Mouse (Mus musculus): ENCODE results near the gene Ccdc47.

The Ccdc47 gene

GRCm38 (mm10) chr11:106198277-106198676 lies 17.9 kb downstream of the Ccdc47 start:
- no peak for DNase-seq (ENCODE audit: low spot score in 2 of 2)

- DNase-seq (ENCODE audit: low spot score in 2 of 2): no peak
Measured at GRCm38 (mm10) chr11:106195341-106195740, 20.8 kb downstream of the Ccdc47 start.

DNA sequence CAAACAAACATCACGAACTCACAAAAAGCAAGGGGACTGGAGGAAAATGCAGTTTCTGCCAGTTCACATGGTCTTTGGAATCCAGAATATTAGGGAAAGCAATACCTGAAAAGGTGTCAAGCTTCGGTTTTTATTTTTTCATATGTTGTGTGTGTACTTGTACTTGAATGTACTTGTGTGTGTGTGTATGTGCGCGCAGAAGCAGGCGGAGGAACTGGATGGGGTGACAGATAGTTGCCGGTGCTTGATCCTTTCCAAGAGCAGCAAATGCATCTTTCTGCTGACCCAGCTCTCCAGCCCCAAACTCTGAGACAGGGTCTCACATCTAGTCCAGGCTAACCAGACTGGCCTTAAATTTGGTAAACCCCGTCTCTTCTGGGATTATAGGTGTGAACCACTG lies 21.3 kb downstream of the Ccdc47 start:
- DNase-seq (ENCODE audit: low spot score in 2 of 2): no peak

DNA sequence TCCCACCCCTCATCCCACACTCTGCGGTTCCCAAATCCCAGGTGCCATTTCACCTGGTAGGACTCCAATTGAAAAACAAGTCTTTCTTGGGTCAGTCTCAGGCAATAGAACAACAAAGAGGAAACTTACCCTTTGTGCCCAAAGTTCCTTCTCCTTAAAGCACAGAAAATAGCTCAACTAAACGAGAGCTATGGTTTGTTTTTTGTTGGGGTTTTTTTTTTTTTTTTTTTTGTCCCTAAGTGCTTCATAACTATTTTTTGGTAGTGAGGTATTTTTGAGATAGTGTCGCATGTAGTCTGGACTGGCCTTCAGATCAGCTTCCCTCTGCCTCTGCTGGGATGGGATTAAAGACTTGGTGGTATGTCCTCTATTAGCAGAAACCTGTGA lies 22.0 kb downstream of the Ccdc47 start:
- no peak for DNase-seq (ENCODE audit: low spot score in 2 of 2)

DNA sequence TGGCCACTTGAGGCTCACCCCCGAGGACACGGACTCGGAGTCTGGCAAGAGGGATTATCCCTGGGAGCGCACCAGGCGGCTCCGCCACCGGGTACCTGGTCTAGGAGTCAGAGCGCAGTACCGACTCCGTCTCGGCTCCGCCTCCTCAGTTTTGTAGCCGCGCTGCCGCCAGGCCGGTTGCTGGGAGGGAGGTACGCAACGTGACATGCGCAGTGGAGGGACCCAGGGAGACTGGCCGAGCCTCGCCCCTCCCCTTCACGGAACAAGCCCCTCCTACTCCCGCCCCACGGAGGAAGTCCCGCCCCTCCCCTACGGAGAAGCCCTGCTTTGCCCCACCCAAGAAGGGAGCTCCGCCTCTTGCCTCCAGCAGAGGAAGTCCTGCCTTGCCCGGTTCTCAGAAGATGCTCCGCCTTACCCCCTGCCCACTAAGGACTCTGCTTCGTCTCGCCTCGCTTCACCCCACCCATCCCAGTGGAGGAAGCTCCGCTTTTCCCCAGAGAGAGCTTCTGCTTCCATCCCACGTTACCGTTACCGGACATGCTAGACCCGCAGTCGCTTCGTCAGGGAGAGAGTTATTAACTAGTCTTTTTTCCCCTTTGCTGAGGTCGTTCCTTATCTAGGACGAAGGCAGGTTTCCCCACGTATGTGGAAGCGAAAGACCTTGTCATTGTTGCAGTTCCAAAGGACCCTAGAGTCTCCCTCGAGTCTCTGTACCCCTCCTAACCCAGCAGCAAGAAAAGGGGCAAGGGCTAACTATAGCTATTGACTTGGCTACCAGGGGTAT lies 22.6 kb downstream of the Ccdc47 start:
- peak; percentile 94 to 95 for DNase-seq (ENCODE audit: low spot score in 2 of 2)

DNA sequence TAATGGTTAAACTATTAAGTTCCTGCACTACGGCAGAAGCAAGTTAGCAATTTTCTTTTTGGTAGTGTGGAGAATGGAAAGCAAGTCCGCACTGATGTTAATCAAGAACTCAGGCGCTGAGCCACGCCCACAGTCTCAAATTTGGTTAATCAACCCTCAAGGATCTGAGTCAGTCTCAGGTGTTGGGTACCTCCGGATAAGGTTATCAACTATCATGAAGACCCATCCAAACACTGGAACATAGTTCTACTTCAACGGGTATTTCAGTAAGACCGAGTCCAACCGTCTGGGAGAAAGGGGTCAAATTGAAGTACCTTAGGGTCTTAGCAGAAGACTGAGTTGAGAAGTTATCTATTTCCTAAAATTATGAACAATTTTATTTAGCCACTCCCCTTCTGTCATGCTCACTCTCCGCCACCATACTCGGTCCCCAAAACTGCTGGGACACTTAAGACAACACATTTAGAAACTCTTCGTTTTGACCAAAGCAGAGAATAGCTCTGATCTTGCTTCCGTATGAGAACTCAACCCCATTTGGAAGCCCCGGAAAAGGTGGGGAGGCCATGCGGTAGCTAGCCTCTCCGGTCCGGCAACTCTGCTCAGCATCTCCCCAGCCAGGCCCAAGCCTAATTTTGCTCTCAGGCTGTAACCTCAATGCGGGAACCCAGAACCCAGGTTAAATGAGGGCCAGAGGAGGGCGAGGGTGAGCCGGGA lies 23.3 kb downstream of the Ccdc47 start:
- DNase-seq (ENCODE audit: low spot score in 2 of 2): no peak

DNA sequence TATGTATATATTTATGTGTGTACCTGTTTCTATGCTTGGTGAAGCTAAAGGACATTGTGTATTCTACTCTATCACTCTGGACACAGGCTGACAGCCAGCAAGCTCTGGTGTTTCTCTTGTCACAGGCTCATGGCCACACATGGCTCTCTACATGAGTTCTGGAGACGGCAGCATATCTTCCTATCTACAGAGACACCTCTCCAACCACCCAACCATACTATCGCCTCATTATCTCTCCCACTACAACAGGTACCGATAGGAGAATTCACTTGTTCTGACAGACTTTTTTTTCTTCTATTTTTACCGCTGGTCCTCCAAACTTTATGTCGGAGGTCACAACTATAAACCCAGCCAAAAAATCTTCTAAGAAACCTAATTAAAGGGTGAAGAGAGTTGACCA lies 23.9 kb downstream of the Ccdc47 start:
- no peak for DNase-seq (ENCODE audit: low spot score in 2 of 2)

DNA sequence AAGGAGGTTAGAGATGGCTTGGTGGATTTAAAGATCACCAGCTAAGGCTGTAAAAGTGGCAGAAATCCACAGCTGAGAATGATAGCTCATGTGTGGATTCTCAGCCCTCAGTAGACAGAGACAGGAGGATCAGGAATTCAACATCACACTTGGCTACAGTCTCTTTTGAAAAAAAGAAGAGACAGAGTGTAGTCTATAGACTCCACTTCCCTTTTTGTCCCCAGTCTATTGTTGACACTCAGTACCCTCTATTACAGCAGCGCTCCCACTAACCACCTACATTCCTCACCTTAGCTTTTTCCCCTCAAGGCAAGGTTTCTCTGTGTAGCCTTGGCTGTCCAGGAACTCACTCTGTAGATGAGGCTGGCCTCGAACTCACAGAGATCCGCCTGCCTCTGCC lies 24.4 kb downstream of the Ccdc47 start:
- no peak for DNase-seq (ENCODE audit: low spot score in 2 of 2)

DNA sequence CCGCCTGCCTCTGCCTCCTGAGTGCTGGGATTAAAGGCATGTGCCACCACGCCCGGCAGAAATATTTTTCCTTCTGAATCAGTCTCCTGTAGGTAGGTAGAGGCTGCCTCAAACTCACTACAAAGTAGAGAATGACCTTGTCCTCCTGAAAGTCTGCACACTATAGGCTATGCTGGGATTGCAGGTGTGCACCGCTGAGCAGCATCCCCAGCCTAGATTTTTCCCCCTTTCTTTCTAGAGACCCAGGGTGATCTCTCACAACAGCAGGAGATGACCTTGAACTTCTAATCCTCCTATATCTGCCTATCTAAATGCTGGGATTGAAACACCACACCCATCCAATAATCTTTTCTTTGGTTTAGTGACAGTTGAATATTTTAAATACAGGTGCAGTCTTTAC lies 28.8 kb downstream of the Ccdc47 start:
- no peak for DNase-seq (ENCODE audit: low spot score in 2 of 2)

DNA sequence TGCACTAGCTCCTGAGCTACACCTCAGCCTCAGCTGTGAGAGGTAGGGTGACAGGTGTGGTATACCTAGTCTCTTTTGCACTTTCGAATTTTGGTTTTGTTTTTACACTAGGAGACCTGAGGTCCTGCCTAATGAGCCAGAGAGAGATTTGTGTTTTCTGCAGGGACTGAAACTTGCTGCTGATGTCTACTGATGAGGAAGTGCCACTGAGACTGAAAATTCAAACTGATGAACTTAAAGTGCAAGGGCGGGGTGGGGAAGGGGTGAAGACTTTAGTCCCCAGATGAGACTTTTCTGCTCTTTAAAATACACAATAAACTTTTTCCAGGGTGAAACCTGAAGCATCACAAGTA lies 35.7 kb downstream of the Ccdc47 start:
- DNase-seq (ENCODE audit: low spot score in 2 of 2): no peak

DNA sequence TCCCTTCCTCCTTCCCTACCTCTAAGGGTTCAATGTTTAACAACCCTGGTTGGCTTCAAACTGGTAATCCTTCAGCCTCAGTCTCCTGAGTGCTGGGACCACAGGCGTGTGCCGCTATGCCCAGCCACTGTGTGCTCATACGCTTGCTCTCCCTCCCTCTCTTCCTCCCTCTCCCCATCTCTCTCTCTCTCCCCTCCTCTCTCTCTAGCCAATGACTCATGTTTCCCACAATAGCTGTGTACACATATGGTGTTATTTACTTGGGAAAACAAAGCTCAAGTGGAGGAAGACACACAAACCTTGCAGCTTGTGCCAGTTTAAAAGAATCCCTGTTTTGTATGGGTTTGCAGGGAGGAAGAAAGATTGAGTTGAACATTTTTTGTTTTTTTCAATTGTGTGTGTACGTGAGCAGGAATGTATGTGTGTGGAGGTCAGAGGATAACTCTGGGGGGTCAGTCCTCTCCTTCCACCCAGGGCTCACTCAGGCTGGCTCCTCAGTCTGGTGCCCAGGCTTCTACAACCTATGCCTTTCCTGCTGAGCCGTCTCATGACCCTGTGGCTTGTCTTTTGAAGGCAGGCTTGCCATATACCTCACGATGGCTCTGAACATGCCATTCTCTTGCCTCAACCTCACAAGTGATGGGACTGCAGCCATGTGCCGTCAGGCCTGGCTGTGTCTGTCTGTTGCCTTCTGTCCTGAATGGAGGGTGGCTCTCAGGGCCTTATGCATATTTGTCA lies 36.3 kb downstream of the Ccdc47 start:
- peak in 1 of 2 experiments; percentile 38 for DNase-seq (ENCODE audit: low spot score in 2 of 2)

DNA sequence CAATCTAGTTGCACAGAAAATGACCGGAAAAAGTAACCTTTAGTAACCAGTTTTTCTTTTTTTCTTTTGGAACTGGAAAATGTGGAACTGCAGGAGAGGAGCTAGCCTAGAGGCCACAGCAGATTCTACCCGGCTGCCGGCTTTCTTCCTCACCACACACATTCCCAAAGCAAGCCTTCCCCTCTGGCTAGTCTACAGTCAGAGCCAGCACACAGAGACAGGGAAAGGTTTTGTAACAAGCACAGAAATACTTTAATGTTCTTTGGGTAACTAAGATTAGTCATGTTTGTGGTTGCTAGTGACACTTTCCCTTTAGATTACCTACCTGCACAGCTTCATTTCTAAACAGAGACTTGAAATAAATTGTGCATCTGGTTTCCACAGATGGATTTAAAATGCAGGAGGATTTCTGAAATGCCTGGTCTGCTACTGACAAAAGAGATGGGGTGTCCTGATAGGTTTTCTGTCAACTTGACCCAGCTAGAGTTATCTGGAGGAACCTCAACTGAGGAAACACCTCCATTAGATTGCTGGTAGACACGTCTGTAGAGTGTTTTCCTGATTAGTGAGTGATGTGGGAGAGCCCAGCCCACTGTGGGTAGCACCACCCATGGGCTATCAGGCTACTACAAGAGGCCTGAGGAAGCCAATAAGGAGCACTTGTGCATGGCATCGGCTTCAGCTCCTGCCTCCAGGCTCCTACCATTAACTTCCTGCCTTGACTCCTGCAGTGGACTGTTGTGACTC lies 37.9 kb downstream of the Ccdc47 start:
- DNase-seq (ENCODE audit: low spot score in 2 of 2): no peak

DNA sequence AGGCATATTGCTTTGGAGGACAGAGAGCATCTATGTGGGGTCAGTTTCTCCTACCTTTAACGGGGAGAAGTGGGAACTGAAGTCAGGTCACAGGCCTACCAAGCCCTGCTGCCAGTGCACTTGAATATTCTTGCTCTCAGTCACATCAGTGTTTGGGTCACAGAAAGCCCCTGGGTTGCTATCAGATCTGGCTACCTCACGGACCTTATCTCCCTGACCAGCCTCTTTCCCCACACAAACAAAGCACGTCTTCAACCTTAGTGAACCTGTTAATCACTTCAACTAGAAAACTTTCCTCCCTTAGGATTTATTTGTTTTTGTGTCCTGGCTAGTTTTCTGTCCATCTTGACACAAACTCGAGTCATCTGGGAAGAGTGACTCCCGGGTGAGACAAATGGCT lies 39.8 kb downstream of the Ccdc47 start:
- DNase-seq (ENCODE audit: low spot score in 2 of 2): no peak

- DNase-seq (ENCODE audit: low spot score in 2 of 2): no peak
Measured at GRCm38 (mm10) chr11:106175081-106175480, 41.1 kb downstream of the Ccdc47 start.

GRCm38 (mm10) chr11:106174372-106174771 lies 41.8 kb downstream of the Ccdc47 start:
- no peak for DNase-seq (ENCODE audit: low spot score in 2 of 2)

- no peak for DNase-seq (ENCODE audit: low spot score in 2 of 2)
Measured at GRCm38 (mm10) chr11:106173228-106173627, 42.9 kb downstream of the Ccdc47 start.

DNA sequence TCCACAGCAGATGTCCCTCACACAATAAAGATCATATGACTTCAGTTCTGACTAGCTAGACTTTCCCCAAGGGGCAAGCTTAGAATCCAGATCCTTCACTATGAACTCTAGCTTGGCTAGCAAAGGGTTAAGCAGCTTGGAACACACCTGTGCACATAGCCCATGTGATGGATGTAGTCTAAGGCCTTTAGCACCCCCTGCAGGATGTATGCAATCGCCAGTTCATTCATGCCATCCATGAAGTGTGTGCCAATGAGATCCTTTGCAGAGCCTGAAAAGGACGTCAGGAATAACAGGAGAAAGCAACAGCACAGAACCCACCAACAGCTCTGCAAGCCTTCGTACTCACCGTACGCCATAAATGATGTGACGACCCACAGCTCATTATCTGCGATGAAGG lies 45.3 kb downstream of the Ccdc47 start:
- no peak for DNase-seq (ENCODE audit: low spot score in 2 of 2)

DNA sequence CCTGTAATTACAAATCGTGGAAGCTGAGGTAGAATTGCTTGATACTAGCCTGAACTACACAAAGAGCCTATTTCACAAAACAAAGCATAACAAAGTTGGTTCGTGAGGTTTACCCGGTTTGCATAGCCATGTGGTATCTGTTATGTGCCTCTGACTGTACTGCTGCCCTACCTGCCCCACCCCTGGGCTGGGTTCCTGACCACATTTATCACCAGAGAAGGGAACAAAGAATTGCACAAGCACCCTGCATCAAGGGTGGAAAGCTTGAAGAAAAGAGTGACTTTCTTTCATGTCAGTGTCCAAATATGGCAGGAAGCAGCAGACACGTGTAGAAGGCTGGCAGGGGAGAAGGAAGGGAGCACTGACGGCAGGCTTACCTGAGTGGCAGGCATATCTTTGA lies 48.7 kb downstream of the Ccdc47 start:
- DNase-seq (ENCODE audit: low spot score in 2 of 2): no peak

DNA sequence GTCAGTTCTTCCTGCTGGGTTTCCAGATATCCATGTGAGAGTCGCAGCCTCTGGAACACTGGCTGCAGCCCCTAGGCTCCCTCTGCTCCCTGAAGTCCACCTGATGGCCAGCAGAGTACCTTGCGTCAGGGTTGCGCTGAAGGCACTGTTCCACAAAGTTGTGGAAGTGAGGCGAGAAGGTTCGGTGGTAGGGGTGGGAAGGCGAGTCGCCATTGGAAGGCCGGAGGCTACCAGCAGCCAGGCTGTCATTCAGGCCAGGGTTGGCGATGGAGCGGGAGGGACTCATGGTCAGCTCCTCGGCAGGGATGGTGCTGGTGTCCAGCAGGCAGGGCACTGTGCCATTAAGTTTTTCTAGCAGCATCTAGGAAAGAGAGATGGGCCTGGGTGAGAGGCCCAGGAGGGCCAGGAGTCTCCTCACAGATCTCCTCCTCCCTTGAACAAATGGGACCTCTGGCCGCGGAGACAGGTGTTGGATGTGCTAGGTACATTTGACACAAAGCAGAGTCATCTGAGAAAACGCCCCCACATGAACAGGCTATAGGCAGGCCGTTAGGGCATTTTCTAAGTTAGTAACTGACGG lies 51.5 kb downstream of the Ccdc47 start:
- DNase-seq (ENCODE audit: low spot score in 2 of 2): no peak

GRCm38 (mm10) chr11:106163546-106163945 lies 52.6 kb downstream of the Ccdc47 start:
- DNase-seq (ENCODE audit: low spot score in 2 of 2): no peak

- DNase-seq (ENCODE audit: low spot score in 2 of 2): no peak
Measured at GRCm38 (mm10) chr11:106162237-106162636, 53.9 kb downstream of the Ccdc47 start.
